Mouse (Mus musculus) stomach, postnatal 0 days (tissue): ENCODE measurements around the gene Snap91. TPM values are rescaled to one million over a fixed set of nuclear protein-coding genes. Genes with fewer than 3 reads are reported as not detected.

Experiments
- ATAC-seq: fragments of 200-750 bp; cut with Nextera tagmentation; 2 replicates; pipeline ENCODE4 v1.8.0; 2017; ENCODE audit not compliant: low FRiP score, low TSS enrichment
- DNase-seq: peaks from one replicate; pipeline ENCODE4 v3.0.0-alpha.2; 2016; ENCODE audit warnings: low spot score
- H3K27ac ChIP-seq: fragments of 300-500 bp; sonication (generic); replicated peaks from 2 replicates; pipeline ENCODE4 v1.5.1; 2014; ENCODE audit warnings: mild to moderate bottlenecking, control low read depth
- H3K27me3 ChIP-seq: fragments of 300-500 bp; sonication (generic); 2 replicates; pipeline ENCODE4 v1.6.1; 2014; ENCODE audit warnings: low read length; ENCODE audit not compliant: control insufficient read depth, insufficient read depth
- H3K36me3 ChIP-seq: fragments of 300-500 bp; sonication (generic); 2 replicates; pipeline ENCODE4 v1.6.1; 2014; ENCODE audit warnings: low read length, mixed read lengths; ENCODE audit not compliant: control insufficient read depth, insufficient read depth
- H3K4me1 ChIP-seq: fragments of 300-500 bp; sonication (generic); replicated peaks from 2 replicates; pipeline ENCODE4 v1.6.1; 2014; ENCODE audit warnings: antibody characterized with exemption; ENCODE audit not compliant: control insufficient read depth, insufficient read depth
- H3K4me2 ChIP-seq: fragments of 300-500 bp; sonication (generic); replicated peaks from 2 replicates; pipeline ENCODE4 v1.6.1; 2014; ENCODE audit warnings: low read depth, mild to moderate bottlenecking, control low read depth, moderate library complexity
- H3K4me3 ChIP-seq: fragments of 300-500 bp; sonication (generic); 2 replicates; pipeline ENCODE4 v1.5.1; 2014; ENCODE audit warnings: low read depth, low read length, control low read depth
- H3K9ac ChIP-seq: fragments of 300-500 bp; sonication (generic); 2 replicates; pipeline ENCODE4 v1.6.1; 2014; ENCODE audit warnings: mild to moderate bottlenecking, low read length, control low read depth, mixed read lengths
- H3K9me3 ChIP-seq: fragments of 300-500 bp; sonication (generic); 2 replicates; pipeline ENCODE4 v1.6.1; 2016; ENCODE audit warnings: low read length; ENCODE audit not compliant: control insufficient read depth
- CTCF ChIP-seq: IDR thresholded peaks from 2 replicates; pipeline ENCODE4 v1.5.1; 2016; ENCODE audit warnings: antibody characterized with exemption, low read depth, mild to moderate bottlenecking, moderate library complexity
- EP300 ChIP-seq: optimal IDR thresholded peaks from 2 replicates; pipeline ENCODE3; 2016; ENCODE audit warnings: antibody characterized with exemption
- WGBS: fragments of 180-500 bp; shearing (Covaris S2); extraction: QIAGEN DNeasy Blood & Tissue Kit; methylation state at CpG from one replicate; pipeline ENCODE4 v1.1.7; 2014; 5-methylcytosine and 5-hydroxymethylcytosine counted together
- polyA plus RNA-seq: library from polyadenylated mRNA; unstranded; fragments of >200 nt; fragmentation: Nextera tagmentation; extraction: Ambion mirVana; gene quantifications from 2 replicates; pipeline ENCODE4 v1.2.1, GENCODE M21; 2015

Snap91 gene
- polyA plus RNA-seq, 1 experiment from 2014 or later = 2.4 TPM

GRCm38 (mm10) chr9:86762477-86763376, 117.7 kb downstream of the Snap91 start:
- Histone ChIP-seq H3K4me1 (no peaks in the 10 kb centered on the region), H3K27me3 (no peaks in the 10 kb centered on the region), H3K9me3 (no peaks in the 10 kb centered on the region), H3K36me3 (no peaks in the 10 kb centered on the region), H3K4me3 (no peak overlapping the region), H3K27ac (no peak overlapping the region), H3K9ac (no peak overlapping the region), H3K4me2 (no peak overlapping the region)
- DNase-seq (no peak), ATAC-seq (no peak)
- WGBS = 52% methylated on average over 8 of the region's 8 CpGs
- TF ChIP-seq CTCF = no peak
- no peak for TF ChIP-seq EP300

GRCm38 (mm10) chr9:86745926-86746581, 134.4 kb downstream of the Snap91 start:
- WGBS = 20% methylated on average over 13 of the region's 13 CpGs
- DNase-seq (peak; percentile 69), ATAC-seq (peak; percentile 87)

GRCm38 (mm10) chr9:86744041-86744440, 136.4 kb downstream of the Snap91 start:
- Histone ChIP-seq H3K4me1 (0 out of 2 replicates have a peak, but pooled peaks cover 2% of the 10 kb centered on the region), H3K9ac (no peak overlapping the region), H3K4me2 (no peak overlapping the region), H3K27me3 (no peaks in the 10 kb centered on the region), H3K9me3 (no peaks in the 10 kb centered on the region), H3K27ac (no peak overlapping the region), H3K36me3 (no peaks in the 10 kb centered on the region), H3K4me3 (no peak overlapping the region)
- 22% methylated on average over 5 of the region's 5 CpGs for WGBS
- DNase-seq (no peak), ATAC-seq (no peak)
- TF ChIP-seq EP300 (no peak), CTCF (no peak)

More at GRCm38 (mm10) chr9:86745926-86746581, 134.4 kb downstream of the Snap91 start:
- no peak overlapping the region for H3K9ac ChIP-seq
- no peak for TF ChIP-seq EP300
- peak; percentile 99 for TF ChIP-seq CTCF
- H3K4me1 ChIP-seq = 0 out of 2 replicates have a peak, but pooled peaks cover 2% of the 10 kb centered on the region
- H3K27ac ChIP-seq = no peak overlapping the region
- no peaks in the 10 kb centered on the region for H3K27me3 ChIP-seq
- no peaks in the 10 kb centered on the region for H3K9me3 ChIP-seq
- H3K4me3 ChIP-seq = no peak overlapping the region
- H3K36me3 ChIP-seq = no peaks in the 10 kb centered on the region
- no peak overlapping the region for H3K4me2 ChIP-seq

- DNase-seq = peak; percentile 31
- peak; percentile 69 for ATAC-seq
- peak within 1 kb of the TSS; percentile 50 for H3K4me2 ChIP-seq
- 3% methylated on average over 19 of the region's 19 CpGs for WGBS
- TF ChIP-seq EP300 = no peak
- TF ChIP-seq CTCF = peak; percentile 41
- H3K9me3 ChIP-seq = no peaks in the 10 kb centered on the region
- H3K27me3 ChIP-seq = no peaks in the 10 kb centered on the region
- H3K36me3 ChIP-seq = no peaks in the 10 kb centered on the region
- peak within 1 kb of the TSS; percentile 25 for H3K4me3 ChIP-seq
- 0 out of 2 replicates have a peak, but pooled peaks cover 2% of the 10 kb centered on the region for H3K4me1 ChIP-seq
- H3K9ac ChIP-seq = no peak within 1 kb of the TSS
- H3K27ac ChIP-seq = no peak within 1 kb of the TSS
Observed at GRCm38 (mm10) chr9:86742959-86743911, 137.2 kb downstream of the Snap91 start, which contains the start of gene Prss35. Gene Prss35, plus strand, starts transcription at chr9:86743649.

- Histone ChIP-seq H3K9ac (no peak overlapping the region), H3K9me3 (no peaks in the 10 kb centered on the region), H3K27ac (no peak overlapping the region), H3K36me3 (no peaks in the 10 kb centered on the region), H3K4me1 (0 out of 2 replicates have a peak, but pooled peaks cover 2% of the 10 kb centered on the region), H3K27me3 (no peaks in the 10 kb centered on the region), H3K4me2 (no peak overlapping the region), H3K4me3 (no peak overlapping the region)
- DNase-seq (no peak), ATAC-seq (no peak)
- TF ChIP-seq CTCF = no peak
- no peak for TF ChIP-seq EP300
- WGBS = 43% methylated on average over 3 of the region's 3 CpGs
Observed at GRCm38 (mm10) chr9:86739971-86740370, 140.5 kb downstream of the Snap91 start.
